Mouse (Mus musculus) neural tube, embryonic 11.5 days (tissue): Measurements from ENCODE around the gene Ppib. TPM values are rescaled to one million over a fixed set of nuclear protein-coding genes. Genes with fewer than 3 reads are reported as not detected.

Experiments
- ATAC-seq: fragments of 200-750 bp; cut with Nextera tagmentation; 2 replicates; pipeline ENCODE4 v1.8.0; 2017; ENCODE audit warnings: moderate number of reproducible peaks, mild to moderate bottlenecking, moderate TSS enrichment, moderate library complexity; ENCODE audit not compliant: insufficient read depth, low FRiP score, low TSS enrichment
- DNase-seq: peaks from one replicate; pipeline ENCODE4 v3.0.0-alpha.2; 2015; ENCODE audit warnings: low spot score
- H3K27ac ChIP-seq: fragments of 300-500 bp; sonication (generic); 2 replicates; pipeline ENCODE4 v1.5.1; 2014; ENCODE audit warnings: low read depth, mild to moderate bottlenecking, low read length
- H3K27me3 ChIP-seq: fragments of 300-500 bp; sonication (generic); 2 replicates; pipeline ENCODE4 v1.6.1; 2014; ENCODE audit warnings: mild to moderate bottlenecking, low read length, mixed read lengths; ENCODE audit not compliant: control insufficient read depth, insufficient read depth
- H3K36me3 ChIP-seq: fragments of 300-500 bp; sonication (generic); 2 replicates; pipeline ENCODE4 v1.6.1; 2014; ENCODE audit warnings: mild to moderate bottlenecking, low read length, moderate library complexity, mixed read lengths; ENCODE audit not compliant: control insufficient read depth, insufficient read depth
- H3K4me1 ChIP-seq: fragments of 300-500 bp; sonication (generic); 2 replicates; pipeline ENCODE4 v1.6.1; 2014; ENCODE audit warnings: low read length, mixed read lengths; ENCODE audit not compliant: control insufficient read depth, insufficient read depth
- H3K4me2 ChIP-seq: fragments of 300-500 bp; sonication (generic); 2 replicates; pipeline ENCODE4 v1.6.1; 2014; ENCODE audit warnings: low read depth, mild to moderate bottlenecking, moderate library complexity
- H3K4me3 ChIP-seq: fragments of 300-500 bp; sonication (generic); 2 replicates; pipeline ENCODE4 v1.5.1; 2014; ENCODE audit warnings: low read depth, low read length
- H3K9ac ChIP-seq: fragments of 300-500 bp; sonication (generic); 2 replicates; pipeline ENCODE4 v1.6.1; 2014; ENCODE audit warnings: mild to moderate bottlenecking, low read length
- H3K9me3 ChIP-seq: fragments of 300-500 bp; sonication (generic); 2 replicates; pipeline ENCODE4 v1.6.1; 2016; ENCODE audit warnings: low read length; ENCODE audit not compliant: control insufficient read depth
- WGBS: fragments of 180-500 bp; shearing (Covaris S2); extraction: QIAGEN DNeasy Blood & Tissue Kit; methylation state at CpG from one replicate; pipeline ENCODE4 v1.1.7; 2014; 5-methylcytosine and 5-hydroxymethylcytosine counted together
- polyA plus RNA-seq: library from polyadenylated mRNA; unstranded; fragments of >200 nt; fragmentation: Nextera tagmentation; extraction: Ambion mirVana; gene quantifications from 2 replicates; pipeline ENCODE4 v1.2.1, GENCODE M21; 2014

The Ppib gene
- polyA plus RNA-seq, 1 experiment from 2014 or later, result 517 TPM

- H3K27ac ChIP-seq, result no peak overlapping the region
- H3K9ac ChIP-seq, result no peak overlapping the region
- H3K9me3 ChIP-seq, result no peaks in the 10 kb centered on the region
- no peak for DNase-seq
- no peak overlapping the region for H3K4me3 ChIP-seq
- H3K4me1 ChIP-seq, result no peaks in the 10 kb centered on the region
- H3K27me3 ChIP-seq, result no peaks in the 10 kb centered on the region
- no peak overlapping the region for H3K4me2 ChIP-seq
- peaks cover 3% of the 10 kb centered on the region; the same call in 1 of the 2 replicates for H3K36me3 ChIP-seq
- WGBS, result 96% methylated on average over 4 of the region's 4 CpGs
- no peak for ATAC-seq
Observed at GRCm38 (mm10) chr9:66104601-66105000, 44.6 kb downstream of the Ppib start.

- no peak overlapping the region for H3K27ac ChIP-seq
- no peaks in the 10 kb centered on the region for H3K4me1 ChIP-seq
- no peak overlapping the region for H3K4me3 ChIP-seq
- no peak for ATAC-seq
- WGBS, result 91% methylated on average over 8 of the region's 8 CpGs
- H3K36me3 ChIP-seq, result peaks cover 3% of the 10 kb centered on the region; the same call in 1 of the 2 replicates
- H3K4me2 ChIP-seq, result no peak overlapping the region
- DNase-seq, result no peak
- H3K9ac ChIP-seq, result no peak overlapping the region
- no peaks in the 10 kb centered on the region for H3K27me3 ChIP-seq
- no peaks in the 10 kb centered on the region for H3K9me3 ChIP-seq
Observed at GRCm38 (mm10) chr9:66105168-66105567, 45.1 kb downstream of the Ppib start.

GRCm38 (mm10) chr9:66109574-66109973 lies 49.6 kb downstream of the Ppib start:
- Histone ChIP-seq H3K36me3 (no peaks in the 10 kb centered on the region), H3K27me3 (no peaks in the 10 kb centered on the region), H3K9me3 (no peaks in the 10 kb centered on the region), H3K9ac (no peak overlapping the region), H3K27ac (no peak overlapping the region), H3K4me1 (no peaks in the 10 kb centered on the region), H3K4me2 (no peak overlapping the region), H3K4me3 (no peak overlapping the region)
- 95% methylated on average over 1 of the region's 1 CpGs for WGBS
- DNase-seq, result no peak
- no peak for ATAC-seq

GRCm38 (mm10) chr9:66110126-66110525 lies 50.1 kb downstream of the Ppib start:
- H3K4me1 ChIP-seq, result no peaks in the 10 kb centered on the region
- 69% methylated on average over 8 of the region's 8 CpGs for WGBS
- no peaks in the 10 kb centered on the region for H3K27me3 ChIP-seq
- H3K36me3 ChIP-seq, result no peaks in the 10 kb centered on the region
- no peak overlapping the region for H3K4me3 ChIP-seq
- no peak overlapping the region for H3K4me2 ChIP-seq
- ATAC-seq (no peak), DNase-seq (no peak)
- H3K27ac ChIP-seq, result no peak overlapping the region
- no peak overlapping the region for H3K9ac ChIP-seq
- no peaks in the 10 kb centered on the region for H3K9me3 ChIP-seq

- ATAC-seq (no peak), DNase-seq (no peak)
- Histone ChIP-seq H3K27me3 (no peaks in the 10 kb centered on the region), H3K27ac (no peak overlapping the region), H3K36me3 (no peaks in the 10 kb centered on the region), H3K4me1 (no peaks in the 10 kb centered on the region), H3K9ac (no peak overlapping the region), H3K4me2 (no peak overlapping the region), H3K9me3 (no peaks in the 10 kb centered on the region), H3K4me3 (no peak overlapping the region)
- 61% methylated on average over 8 of the region's 8 CpGs for WGBS
Observed at GRCm38 (mm10) chr9:66110611-66111379, 50.8 kb downstream of the Ppib start.

GRCm38 (mm10) chr9:66114341-66114740 lies 54.3 kb downstream of the Ppib start:
- ATAC-seq, result no peak
- WGBS, result 96% methylated on average over 3 of the region's 3 CpGs
- H3K27me3 ChIP-seq, result no peaks in the 10 kb centered on the region

More at GRCm38 (mm10) chr9:66114341-66114740, 54.3 kb downstream of the Ppib start:
- H3K4me1 ChIP-seq, result no peaks in the 10 kb centered on the region
- H3K4me2 ChIP-seq, result no peak overlapping the region
- no peak overlapping the region for H3K27ac ChIP-seq
- no peaks in the 10 kb centered on the region for H3K36me3 ChIP-seq
- H3K9ac ChIP-seq, result no peak overlapping the region
- no peak overlapping the region for H3K4me3 ChIP-seq
- H3K9me3 ChIP-seq, result no peaks in the 10 kb centered on the region
- no peak for DNase-seq

Other genes with a start within 250 kb of the Ppib start
- 9.1 and 9.2 TPM in 2 replicates for gene Zfp609, start 232.7 kb upstream of the Ppib start, polyA plus RNA-seq
- gene Pclaf, start 170.0 kb upstream of the Ppib start, polyA plus RNA-seq, result 203 and 215 TPM in 2 replicates
- 35.4 and 36.2 TPM in 2 replicates for gene Trip4, start 151.4 kb upstream of the Ppib start, polyA plus RNA-seq
- gene Csnk1g1, start 151.3 kb upstream of the Ppib start, polyA plus RNA-seq, result 20.9 and 22.2 TPM in 2 replicates
- 3.4 and 4.9 TPM in 2 replicates for gene Snx22, start 9.5 kb downstream of the Ppib start, polyA plus RNA-seq
- 127 and 131 TPM in 2 replicates for gene Snx1, start 66.4 kb downstream of the Ppib start, polyA plus RNA-seq
- 126 and 131 TPM in 2 replicates for gene Ciao2a, start 66.4 kb downstream of the Ppib start, polyA plus RNA-seq
- 3.1 and 3.4 TPM in 2 replicates for gene Dapk2, start 98.0 kb downstream of the Ppib start, polyA plus RNA-seq